Mouse (Mus musculus) cortical plate, adult 2 months (tissue): ENCODE data around the gene Pdp2.

Experiments
- CTCF ChIP-seq: fragments of 200-500 bp; IDR thresholded peaks from 2 replicates; pipeline ENCODE4 v1.5.1; 2011; ENCODE audit warnings: mild to moderate bottlenecking, control low read depth, low read length; ENCODE audit not compliant: insufficient read depth; ENCODE audit errors: extremely low read depth
- POLR2A ChIP-seq: fragments of 200-500 bp; IDR thresholded peaks from 2 replicates; pipeline ENCODE4 v1.6.1; 2011; ENCODE audit warnings: mild to moderate bottlenecking, low read length, control low read depth; ENCODE audit not compliant: insufficient read depth; ENCODE audit errors: extremely low read depth

- TF ChIP-seq POLR2A (no peak), CTCF (no peak)
These were observed 25.8 kb upstream of the Pdp2 start for GRCm38 (mm10) chr8:104565457-104565798.
